Comparison of ENCODE assay signal across 25 mouse cellular contexts in genomic region chr1:55766743-55767142, GRCm38 (mm10).
DNase-seq lines count a peak whose midpoint lies in the region; ATAC-seq and TF ChIP-seq lines count a peak whose summit lies in the region.
"Had no signal": no experiment of that assay in that cellular context is flagged by ENCODE, and none has a peak within 500 bp of the region (broad histone marks: within the 10 kb centered on the region; RNA-seq: fewer than 3 reads in every experiment).

No protein-coding gene starts in this region.

- H3K27me3 ChIP-seq in small intestine, adult 2 months (ENCODE audit: control insufficient read depth, insufficient read depth, low read length) = no peaks in the 10 kb centered on the region
- no peaks in the 10 kb centered on the region for H3K27me3 ChIP-seq in intestine, embryonic 15.5 days (replicated peaks)
- H3K27me3 ChIP-seq: embryonic facial prominence, embryonic 13.5 days; heart, embryonic 12.5 days; limb, embryonic 13.5 days; midbrain, embryonic 12.5 days; neural tube, embryonic 15.5 days had no signal

- no peaks in the 10 kb centered on the region for H3K9me3 ChIP-seq in intestine, embryonic 15.5 days
- H3K9me3 ChIP-seq: embryonic facial prominence, embryonic 13.5 days; G1E; heart, embryonic 12.5 days; limb, embryonic 13.5 days; midbrain, embryonic 12.5 days; neural tube, embryonic 15.5 days had no signal

- WGBS in small intestine, adult 2 months = 0% methylated on average over 1 of the region's 1 CpGs
- 55% methylated on average over 1 of the region's 1 CpGs for WGBS in intestine, embryonic 15.5 days

- H3K4me3 ChIP-seq in gastrocnemius, adult 2 months = no peak overlapping the region
- no peak overlapping the region for H3K4me3 ChIP-seq in small intestine, adult 2 months (ENCODE audit: low read depth, low read length)
- no peak overlapping the region for H3K4me3 ChIP-seq in intestine, embryonic 15.5 days (replicated peaks)
- H3K4me3 ChIP-seq: embryonic facial prominence, embryonic 13.5 days; heart, embryonic 12.5 days; limb, embryonic 13.5 days; midbrain, embryonic 12.5 days; neural tube, embryonic 15.5 days had no signal

- H3K27ac ChIP-seq in gastrocnemius, adult 2 months = peak overlapping the region; percentile 80
- H3K27ac ChIP-seq in small intestine, adult 2 months (ENCODE audit: insufficient read depth, low read depth, low read length) = peak overlapping the region; percentile 66
- H3K27ac ChIP-seq in intestine, embryonic 15.5 days = no peak overlapping the region
- H3K27ac ChIP-seq: embryonic facial prominence, embryonic 13.5 days; limb, embryonic 13.5 days; liver, embryonic 14.5 days; midbrain, embryonic 12.5 days; neural tube, embryonic 15.5 days had no signal

- H3K4me1 ChIP-seq in small intestine, adult 2 months (ENCODE audit: control insufficient read depth, insufficient read depth, insufficient read length, low read length) = peaks cover 17% of the 10 kb centered on the region; the same call in 1 of the 2 replicates
- H3K4me1 ChIP-seq in intestine, embryonic 15.5 days (replicated peaks) = no peaks in the 10 kb centered on the region
- H3K4me1 ChIP-seq: embryonic facial prominence, embryonic 13.5 days; heart, embryonic 12.5 days; limb, embryonic 13.5 days; midbrain, embryonic 12.5 days had no signal

- peak; percentile 36 for DNase-seq in gastrocnemius, adult 2 months
- no peak for DNase-seq in gastrocnemius, postnatal 10 days
- DNase-seq in layer of hippocampus, adult 9-11 months = peak; percentile 35
- DNase-seq in layer of hippocampus, postnatal 10 days (ENCODE audit: low spot score in 2 of 2) = no peak
- DNase-seq in thymus, postnatal 36 days = no peak
- DNase-seq: adrenal gland, postnatal 14 days; cerebellum, adult 11 months; cerebellum, postnatal 10 days; layer of hippocampus, postnatal 36 days; lung, postnatal 4 days; thymus, postnatal 25 days had no signal

- TF ChIP-seq POLR2A in small intestine, adult 2 months (IDR thresholded peaks at IDR 0.05; ENCODE audit: low read depth, low read length) = no peak

- no peak for TF ChIP-seq CTCF in gastrocnemius, adult 2 months (IDR thresholded peaks at IDR 0.05)
- no peak for TF ChIP-seq CTCF in small intestine, adult 2 months (IDR thresholded peaks at IDR 0.05; ENCODE audit: extremely low read depth, insufficient read length, insufficient replicate concordance, low read depth, low read length)

- intact Hi-C loops in gastrocnemius, adult 2 months (cut with DNase I) = no loop called here

- H3K36me3 ChIP-seq in small intestine, adult 2 months (ENCODE audit: control insufficient read depth, insufficient read depth, low read length) = no peaks in the 10 kb centered on the region
- H3K36me3 ChIP-seq in intestine, embryonic 15.5 days = no peaks in the 10 kb centered on the region
- H3K36me3 ChIP-seq: embryonic facial prominence, embryonic 13.5 days; G1E; heart, embryonic 12.5 days; limb, embryonic 13.5 days; midbrain, embryonic 12.5 days; neural tube, embryonic 15.5 days had no signal

- H3K4me2 ChIP-seq in intestine, embryonic 15.5 days (replicated peaks) = no peak overlapping the region
- H3K4me2 ChIP-seq: embryonic facial prominence, embryonic 13.5 days; heart, embryonic 12.5 days; limb, embryonic 13.5 days; midbrain, embryonic 12.5 days; neural tube, embryonic 15.5 days had no signal

- ATAC-seq in common myeloid progenitor, adult 5-6 weeks (replicated peaks; ENCODE audit: low read depth, poor library complexity, severe bottlenecking) = peak; percentile 69
- ATAC-seq in intestine, embryonic 15.5 days = no peak
- ATAC-seq: activated CD4-positive, CD25-positive, alpha-beta regulatory T cell, adult 4 months; forebrain, embryonic 14.5 days; hindbrain, embryonic 16.5 days; intestine, postnatal 0 days had no signal

- no peak overlapping the region for H3K9ac ChIP-seq in intestine, embryonic 15.5 days
- H3K9ac ChIP-seq: embryonic facial prominence, embryonic 13.5 days; heart, embryonic 12.5 days; limb, embryonic 13.5 days; liver, embryonic 14.5 days; midbrain, embryonic 12.5 days; neural tube, embryonic 15.5 days had no signal

Comparison
In these comparisons a context has a peak if more than half of its experiments do, and no peak if none do; other contexts are left out.
1. DNase-seq: peak in gastrocnemius, adult 2 months (single experiment) and layer of hippocampus, adult 9-11 months (single experiment); none in gastrocnemius, postnatal 10 days (single experiment), layer of hippocampus, postnatal 10 days (0 of 2) and thymus, postnatal 36 days (0 of 2).